Mouse (Mus musculus): Measurements from ENCODE around the gene Naa16. TPM values are rescaled to one million over a fixed set of nuclear protein-coding genes. Genes with fewer than 3 reads are reported as not detected.

Naa16 gene
- polyA plus RNA-seq, 1 experiment, result 0.28 TPM

DNA sequence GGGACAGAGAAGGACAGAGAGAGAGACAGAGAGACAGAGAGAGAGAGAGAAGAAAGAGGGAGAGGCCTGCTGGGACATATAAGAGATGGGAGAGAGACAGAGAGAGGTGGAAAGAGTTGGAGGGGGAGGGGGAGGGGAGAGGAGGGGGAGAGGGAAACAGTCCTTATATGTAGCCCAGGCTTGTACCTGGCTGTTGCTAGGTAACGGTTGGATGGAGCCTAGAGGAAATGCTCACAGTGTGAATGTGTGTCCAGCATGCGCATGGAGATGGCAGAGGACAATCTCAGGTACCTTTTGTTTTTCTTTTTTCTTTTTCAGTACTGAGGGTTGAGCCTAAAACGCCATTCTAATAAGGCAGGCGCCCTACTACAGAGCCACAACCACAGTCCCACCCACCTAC, 106.0 kb downstream of the Naa16 start:
- no peaks in the 10 kb centered on the region for H3K4me1 ChIP-seq (ENCODE audit: control insufficient read depth, insufficient read depth, insufficient read length, low read length)
- no peaks in the 10 kb centered on the region for H3K27me3 ChIP-seq (ENCODE audit: control insufficient read depth, insufficient read depth, low read length)
- 85% methylated on average over 4 of the region's 4 CpGs for WGBS
- H3K4me3 ChIP-seq (ENCODE audit: low read depth, low read length), result no peak overlapping the region
- TF ChIP-seq CTCF (IDR thresholded peaks at IDR 0.05; ENCODE audit: extremely low read depth, insufficient read length, insufficient replicate concordance, low read depth, low read length) (no peak), POLR2A (IDR thresholded peaks at IDR 0.05; ENCODE audit: low read depth, low read length) (no peak)
- H3K36me3 ChIP-seq (ENCODE audit: control insufficient read depth, insufficient read depth, low read length), result no peaks in the 10 kb centered on the region
- H3K27ac ChIP-seq (ENCODE audit: insufficient read depth, low read depth, low read length), result no peak overlapping the region

DNA sequence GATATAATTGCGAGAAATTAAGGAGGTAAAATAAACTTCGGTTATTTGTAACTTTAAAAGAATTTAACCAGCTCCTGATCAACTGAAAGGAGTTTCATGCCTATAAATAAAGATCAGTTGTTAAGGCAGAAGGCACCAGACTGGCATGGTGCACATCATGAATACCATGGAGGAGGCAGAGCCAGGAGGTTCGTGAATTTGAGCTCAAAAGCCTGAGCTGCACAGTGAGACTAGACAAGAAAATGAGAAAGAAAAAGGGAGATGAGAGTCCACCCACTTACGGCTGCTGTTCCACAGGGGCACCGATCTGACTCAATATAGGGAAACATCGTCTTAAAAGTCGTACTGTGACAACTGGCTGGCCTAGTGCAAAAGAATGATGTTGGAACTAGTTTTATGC, 106.6 kb downstream of the Naa16 start:
- WGBS, result 93% methylated on average over 7 of the region's 7 CpGs
- Histone ChIP-seq H3K27ac (ENCODE audit: insufficient read depth, low read depth, low read length) (no peak overlapping the region), H3K27me3 (ENCODE audit: control insufficient read depth, insufficient read depth, low read length) (no peaks in the 10 kb centered on the region), H3K4me3 (ENCODE audit: low read depth, low read length) (no peak overlapping the region), H3K36me3 (ENCODE audit: control insufficient read depth, insufficient read depth, low read length) (no peaks in the 10 kb centered on the region), H3K4me1 (ENCODE audit: control insufficient read depth, insufficient read depth, insufficient read length, low read length) (no peaks in the 10 kb centered on the region)
- TF ChIP-seq POLR2A (IDR thresholded peaks at IDR 0.05; ENCODE audit: low read depth, low read length) (no peak), CTCF (IDR thresholded peaks at IDR 0.05; ENCODE audit: extremely low read depth, insufficient read length, insufficient replicate concordance, low read depth, low read length) (no peak)

DNA sequence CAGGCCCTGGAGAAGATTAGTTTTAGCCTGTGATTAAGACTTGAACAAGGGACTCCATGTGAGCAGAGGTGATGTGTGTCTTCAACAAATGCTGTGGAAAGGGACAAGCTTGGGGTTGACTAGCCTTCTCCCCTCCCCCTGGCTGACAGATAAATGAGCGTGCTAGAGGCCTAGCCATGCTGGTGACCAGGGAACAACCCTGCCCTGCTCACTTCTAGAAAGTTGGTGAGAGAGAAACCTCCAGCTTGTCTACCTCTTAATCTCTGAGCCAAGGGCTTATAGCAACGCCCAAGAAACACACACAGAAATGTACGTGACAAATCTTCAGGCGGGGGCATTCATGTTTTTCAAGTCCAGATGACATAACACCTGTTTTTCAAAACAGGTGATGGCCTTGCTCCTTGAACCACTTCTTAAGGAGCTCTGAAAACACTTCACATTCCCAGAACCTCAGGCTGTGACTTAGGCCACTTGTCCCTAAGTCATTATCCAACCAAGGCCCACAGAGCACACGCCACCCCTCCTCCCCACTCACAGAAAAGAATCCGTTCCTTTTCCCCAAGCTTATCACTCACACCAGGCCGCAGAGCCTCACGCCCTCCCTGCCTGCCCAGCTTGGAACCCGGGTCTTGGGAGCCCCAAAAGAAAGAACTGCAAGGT, 108.6 kb downstream of the Naa16 start:
- Histone ChIP-seq H3K4me1 (ENCODE audit: control insufficient read depth, insufficient read depth, insufficient read length, low read length) (no peaks in the 10 kb centered on the region), H3K27me3 (ENCODE audit: control insufficient read depth, insufficient read depth, low read length) (no peaks in the 10 kb centered on the region), H3K27ac (ENCODE audit: insufficient read depth, low read depth, low read length) (no peak overlapping the region), H3K4me3 (ENCODE audit: low read depth, low read length) (no peak overlapping the region), H3K36me3 (ENCODE audit: control insufficient read depth, insufficient read depth, low read length) (no peaks in the 10 kb centered on the region)
- no peak for TF ChIP-seq POLR2A (IDR thresholded peaks at IDR 0.05; ENCODE audit: low read depth, low read length)
- TF ChIP-seq CTCF (IDR thresholded peaks at IDR 0.05; ENCODE audit: extremely low read depth, insufficient read length, insufficient replicate concordance, low read depth, low read length), result no peak
- 91% methylated on average over 9 of the region's 9 CpGs for WGBS

DNA sequence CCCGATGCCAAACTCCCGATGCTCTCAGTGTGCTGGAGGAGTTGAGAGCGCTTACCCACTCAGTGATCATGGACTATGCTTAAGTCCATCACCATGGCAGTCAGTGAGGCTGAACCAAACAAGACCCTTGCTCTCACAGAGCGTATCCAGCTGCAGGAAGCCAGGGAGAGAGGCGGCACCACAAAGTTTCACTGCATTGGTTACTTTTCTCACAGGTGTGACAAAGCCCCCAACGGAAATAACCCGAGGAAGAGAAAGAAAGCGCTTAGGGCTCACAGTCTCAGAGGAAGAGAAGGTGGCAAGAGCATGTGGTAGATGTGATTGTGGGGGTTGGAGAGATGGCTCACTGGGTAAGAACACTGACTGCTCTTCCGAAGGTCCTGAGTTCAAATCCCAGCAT, 110.1 kb downstream of the Naa16 start:
- Histone ChIP-seq H3K4me1 (ENCODE audit: control insufficient read depth, insufficient read depth, insufficient read length, low read length) (no peaks in the 10 kb centered on the region), H3K36me3 (ENCODE audit: control insufficient read depth, insufficient read depth, low read length) (no peaks in the 10 kb centered on the region), H3K27ac (ENCODE audit: insufficient read depth, low read depth, low read length) (no peak overlapping the region), H3K4me3 (ENCODE audit: low read depth, low read length) (no peak overlapping the region), H3K27me3 (ENCODE audit: control insufficient read depth, insufficient read depth, low read length) (no peaks in the 10 kb centered on the region)
- WGBS, result 89% methylated on average over 9 of the region's 9 CpGs
- TF ChIP-seq CTCF (IDR thresholded peaks at IDR 0.05; ENCODE audit: extremely low read depth, insufficient read length, insufficient replicate concordance, low read depth, low read length), result no peak
- no peak for TF ChIP-seq POLR2A (IDR thresholded peaks at IDR 0.05; ENCODE audit: low read depth, low read length)

DNA sequence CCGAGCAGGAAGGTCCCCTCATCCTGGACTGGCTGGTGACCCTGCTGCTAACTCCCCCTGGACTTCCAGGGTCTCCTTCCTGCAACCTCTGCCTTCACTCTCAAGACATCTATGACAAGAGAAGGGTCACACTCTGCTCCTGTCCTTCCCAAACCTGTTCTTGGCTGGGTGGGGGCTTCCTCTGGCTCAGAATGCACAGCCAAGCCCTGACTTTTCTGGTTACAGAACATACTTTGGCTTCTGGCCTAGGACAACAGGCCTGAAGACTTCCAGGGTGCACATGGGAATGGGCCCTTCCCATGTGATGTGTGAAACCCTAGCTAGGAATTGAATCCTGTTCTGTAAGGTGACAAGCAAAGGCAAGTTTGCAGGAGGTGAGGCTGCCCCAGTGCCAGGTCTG, 111.1 kb downstream of the Naa16 start:
- H3K27ac ChIP-seq (ENCODE audit: insufficient read depth, low read depth, low read length), result no peak overlapping the region
- TF ChIP-seq CTCF (IDR thresholded peaks at IDR 0.05; ENCODE audit: extremely low read depth, insufficient read length, insufficient replicate concordance, low read depth, low read length) (no peak), POLR2A (IDR thresholded peaks at IDR 0.05; ENCODE audit: low read depth, low read length) (no peak)
- H3K4me3 ChIP-seq (ENCODE audit: low read depth, low read length), result no peak overlapping the region
- H3K4me1 ChIP-seq (ENCODE audit: control insufficient read depth, insufficient read depth, insufficient read length, low read length), result no peaks in the 10 kb centered on the region
- no peaks in the 10 kb centered on the region for H3K36me3 ChIP-seq (ENCODE audit: control insufficient read depth, insufficient read depth, low read length)
- H3K27me3 ChIP-seq (ENCODE audit: control insufficient read depth, insufficient read depth, low read length), result no peaks in the 10 kb centered on the region
- 88% methylated on average over 1 of the region's 1 CpGs for WGBS

DNA sequence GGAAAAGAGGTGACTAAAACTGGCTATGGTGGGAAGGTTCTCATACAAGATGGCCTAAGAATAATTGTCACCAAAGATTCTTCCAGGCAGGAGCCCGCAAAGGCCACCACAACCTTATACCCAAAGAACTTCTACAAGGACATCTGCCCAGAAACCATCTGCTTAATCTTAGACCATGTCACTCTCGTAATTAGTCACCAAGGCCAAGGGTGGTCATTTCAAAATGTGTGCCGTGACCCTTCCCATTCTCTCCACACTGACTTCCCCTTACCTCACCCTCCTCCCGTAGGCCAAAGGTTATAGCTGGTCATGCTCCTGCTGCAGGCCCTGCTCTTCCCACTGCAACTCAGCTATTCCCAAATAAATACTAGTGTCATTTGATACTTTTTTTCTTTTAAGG, 111.7 kb downstream of the Naa16 start:
- TF ChIP-seq POLR2A (IDR thresholded peaks at IDR 0.05; ENCODE audit: low read depth, low read length) (no peak), CTCF (IDR thresholded peaks at IDR 0.05; ENCODE audit: extremely low read depth, insufficient read length, insufficient replicate concordance, low read depth, low read length) (no peak)
- Histone ChIP-seq H3K4me3 (ENCODE audit: low read depth, low read length) (no peak overlapping the region), H3K27ac (ENCODE audit: insufficient read depth, low read depth, low read length) (no peak overlapping the region), H3K27me3 (ENCODE audit: control insufficient read depth, insufficient read depth, low read length) (no peaks in the 10 kb centered on the region), H3K36me3 (ENCODE audit: control insufficient read depth, insufficient read depth, low read length) (no peaks in the 10 kb centered on the region), H3K4me1 (ENCODE audit: control insufficient read depth, insufficient read depth, insufficient read length, low read length) (no peaks in the 10 kb centered on the region)
- whole genome bisulfite sequencing, result 91% methylated on average over 4 of the region's 4 CpGs

DNA sequence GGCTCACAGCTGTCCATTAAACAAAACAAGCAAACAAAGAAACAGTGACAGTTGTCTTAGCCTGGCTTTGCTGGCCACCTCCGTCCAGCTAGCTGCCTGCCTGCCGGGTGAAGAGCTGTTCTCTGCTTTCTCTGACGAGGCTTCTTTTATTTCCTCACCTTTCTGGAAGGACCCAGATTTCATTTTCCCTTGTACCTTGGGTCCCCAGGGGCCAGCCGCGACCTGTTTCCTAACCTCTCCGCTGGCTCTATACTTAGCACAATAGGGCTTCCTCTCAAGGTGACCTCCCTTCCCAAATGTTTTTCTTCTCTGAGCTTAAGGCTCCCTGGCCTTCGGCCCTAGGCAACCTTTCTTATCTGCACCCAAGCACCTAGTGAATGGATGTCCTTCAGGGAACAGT, 112.7 kb downstream of the Naa16 start:
- no peaks in the 10 kb centered on the region for H3K27me3 ChIP-seq (ENCODE audit: control insufficient read depth, insufficient read depth, low read length)
- no peaks in the 10 kb centered on the region for H3K36me3 ChIP-seq (ENCODE audit: control insufficient read depth, insufficient read depth, low read length)
- H3K4me1 ChIP-seq (ENCODE audit: control insufficient read depth, insufficient read depth, insufficient read length, low read length), result no peaks in the 10 kb centered on the region
- no peak overlapping the region for H3K4me3 ChIP-seq (ENCODE audit: low read depth, low read length)
- TF ChIP-seq CTCF (IDR thresholded peaks at IDR 0.05; ENCODE audit: extremely low read depth, insufficient read length, insufficient replicate concordance, low read depth, low read length), result no peak
- no peak for TF ChIP-seq POLR2A (IDR thresholded peaks at IDR 0.05; ENCODE audit: low read depth, low read length)
- 79% methylated on average over 7 of the region's 7 CpGs for WGBS
- H3K27ac ChIP-seq (ENCODE audit: insufficient read depth, low read depth, low read length), result no peak overlapping the region
